Mouse (Mus musculus) v-Abl transformed pro-B cells (cell line): ENCODE data around the gene Ryr3.

Source experiments
- in situ Hi-C, 2 experiments: fragments of 400-800 bp; cut with MboI; formaldehyde crosslinking; loops; one replicate each; pipeline ENCODE4 v1.15.1; 2025; ENCODE audit not compliant: unreplicated experiment in 2 of 2

The Ryr3 gene

GRCm38 (mm10) chr2:112591451-112591871 is 625.4 kb downstream of the Ryr3 start:
- in situ Hi-C loops: no loop called here

GRCm38 (mm10) chr2:112590985-112591384 is 625.9 kb downstream of the Ryr3 start:
- in situ Hi-C loops: no loop called here
